Mouse (Mus musculus): ENCODE measurements around the gene Ap5m1.
"Not testable (repeated sequence)": the region's sequence is repeated elsewhere in the genome, so short reads cannot be mapped to it uniquely, and the experiment has no call there.

Gene Ap5m1

DNA sequence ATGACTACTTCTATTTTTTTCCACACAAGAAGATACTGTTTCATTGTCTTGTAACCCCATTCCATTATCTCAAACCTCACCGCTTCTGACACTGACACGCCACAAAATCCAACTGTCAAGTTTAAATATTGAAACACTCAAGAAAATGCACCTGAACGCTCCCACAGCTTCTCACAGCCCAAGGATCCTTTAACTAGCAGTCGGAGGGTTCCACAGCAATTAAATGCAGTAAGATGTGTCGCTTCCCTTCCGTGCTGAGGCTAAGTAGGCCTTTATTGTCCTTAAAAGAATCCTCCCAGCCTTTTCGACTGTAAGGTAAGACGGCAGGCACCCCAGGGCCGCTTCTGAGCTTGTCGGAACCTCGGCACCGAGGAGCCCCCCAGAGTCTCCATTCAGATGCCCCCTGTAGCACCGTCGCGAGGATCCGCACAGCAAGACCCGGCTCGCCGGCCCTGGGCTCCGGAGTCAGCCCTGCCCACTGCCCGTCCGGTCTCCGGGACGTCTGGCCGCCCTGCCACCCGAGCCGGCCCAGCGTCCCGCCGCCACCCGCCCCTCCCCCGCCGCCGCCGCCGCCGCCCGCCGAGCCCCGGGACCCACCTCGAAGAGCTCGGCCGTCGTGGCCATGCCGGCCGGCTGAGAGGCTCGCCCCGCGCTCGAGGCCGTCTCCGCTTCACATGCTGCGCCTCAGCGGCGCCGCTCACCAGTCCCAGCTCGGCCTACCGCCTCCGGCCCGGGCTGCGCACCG, at the start of gene Ap5m1:
Gene Ap5m1 (plus strand): TSS at position 569 of the 745 bp plus-strand sequence.
- peak; percentile 5 to 50 for DNase-seq (ENCODE audit: low spot score in 2 of 2)

DNA sequence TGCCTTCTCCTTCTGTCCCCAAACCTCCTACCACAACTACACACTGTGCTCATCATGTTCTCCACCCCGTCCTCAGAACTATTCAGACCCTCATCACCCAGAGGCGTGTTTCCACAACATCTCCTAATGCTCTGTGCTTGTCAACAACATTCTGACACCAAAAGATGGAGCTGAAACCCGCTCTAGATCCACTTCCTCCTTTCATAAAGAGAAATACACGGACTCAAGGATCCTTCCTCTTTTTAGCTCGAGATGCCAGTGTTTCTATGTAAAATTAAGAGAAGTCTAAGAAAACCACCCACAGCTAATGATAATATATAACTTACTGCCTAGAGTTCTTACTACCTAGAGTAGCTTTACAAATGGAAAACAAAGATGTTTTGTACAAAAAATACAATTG, 46.1 kb upstream of the Ap5m1 start:
- DNase-seq (ENCODE audit: low spot score in 2 of 2), result no peak

DNA sequence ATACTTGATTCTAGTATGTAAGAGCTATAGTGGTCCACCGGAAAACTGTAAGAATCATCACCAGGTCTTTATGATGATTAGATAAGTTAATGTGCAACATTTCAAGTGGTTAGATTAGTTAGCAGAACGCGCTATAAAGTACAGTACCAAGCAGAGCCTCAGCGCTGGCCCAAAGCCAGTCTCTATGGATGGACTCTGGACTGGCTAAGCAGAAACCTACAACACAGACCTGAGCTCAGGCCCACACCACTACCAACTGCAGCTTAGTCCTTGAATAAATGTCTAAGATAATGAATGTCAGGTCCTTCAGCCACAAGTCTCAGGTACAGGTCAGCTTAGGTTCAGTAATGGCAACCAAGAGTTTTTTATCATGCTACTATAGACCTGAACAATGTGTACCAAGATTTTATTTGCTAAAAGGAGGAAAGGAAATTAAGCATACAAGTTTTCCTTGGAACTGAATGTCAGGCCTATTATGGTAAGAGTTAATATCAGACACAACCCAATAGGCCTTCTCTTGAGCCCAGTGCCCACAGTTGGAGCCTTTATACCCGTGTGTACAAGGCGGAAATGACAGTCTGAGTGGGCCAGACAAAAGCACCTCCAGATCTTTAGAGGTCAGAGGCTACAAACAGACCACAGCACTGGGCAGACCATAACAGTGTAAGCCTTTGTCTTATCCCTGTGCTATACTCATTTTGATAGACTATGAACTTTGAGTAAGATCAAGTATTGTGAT, 38.7 kb upstream of the Ap5m1 start:
- DNase-seq (ENCODE audit: low spot score in 2 of 2), result no peak

DNA sequence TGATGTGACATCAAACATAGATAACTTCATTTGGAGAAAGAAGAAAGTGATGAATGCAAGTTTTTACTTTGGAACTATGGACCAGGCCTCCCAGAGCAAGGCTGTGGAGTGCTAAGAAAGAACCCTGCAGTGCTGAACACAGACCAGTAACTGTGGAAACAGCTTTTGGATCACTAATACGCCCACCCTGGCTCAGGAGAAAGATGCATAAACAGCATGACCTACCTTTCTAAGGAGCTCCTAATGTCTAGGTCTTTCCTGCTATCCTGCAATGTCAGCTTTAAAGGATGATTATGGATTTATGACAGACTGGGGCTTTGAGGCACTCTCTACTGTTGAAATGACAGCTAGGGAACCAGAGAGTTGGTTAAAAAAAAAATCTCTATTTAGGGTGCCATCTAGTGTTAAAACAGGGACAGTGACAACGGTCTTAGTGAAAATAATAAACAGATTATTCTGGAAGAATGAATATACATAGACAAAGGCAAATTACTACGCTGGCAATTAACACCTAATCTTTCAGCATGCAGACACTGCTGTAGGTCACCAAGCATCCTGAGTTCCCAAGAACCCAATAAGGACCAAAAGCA, 38.0 kb upstream of the Ap5m1 start:
- DNase-seq (ENCODE audit: low spot score in 2 of 2), result no peak

DNA sequence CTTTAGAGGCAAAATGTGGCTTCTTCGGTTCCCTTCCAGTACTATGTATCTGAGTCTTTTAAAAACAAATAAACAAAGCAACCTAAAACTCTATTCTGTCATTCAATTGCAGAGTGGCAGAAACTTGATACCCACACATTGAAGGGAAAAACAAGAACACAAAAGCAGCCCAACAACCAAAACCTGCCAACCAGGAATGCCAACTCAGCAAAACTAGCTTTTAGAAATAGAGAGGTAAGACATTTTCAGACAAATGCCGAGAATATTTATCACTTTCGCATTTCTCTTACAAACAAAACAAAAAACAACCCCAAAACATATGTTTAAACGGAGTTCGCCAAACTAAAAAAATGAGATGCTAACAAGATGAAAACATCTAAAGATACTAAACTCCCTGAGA, 36.9 kb upstream of the Ap5m1 start:
- DNase-seq (ENCODE audit: low spot score in 2 of 2), result no peak

DNA sequence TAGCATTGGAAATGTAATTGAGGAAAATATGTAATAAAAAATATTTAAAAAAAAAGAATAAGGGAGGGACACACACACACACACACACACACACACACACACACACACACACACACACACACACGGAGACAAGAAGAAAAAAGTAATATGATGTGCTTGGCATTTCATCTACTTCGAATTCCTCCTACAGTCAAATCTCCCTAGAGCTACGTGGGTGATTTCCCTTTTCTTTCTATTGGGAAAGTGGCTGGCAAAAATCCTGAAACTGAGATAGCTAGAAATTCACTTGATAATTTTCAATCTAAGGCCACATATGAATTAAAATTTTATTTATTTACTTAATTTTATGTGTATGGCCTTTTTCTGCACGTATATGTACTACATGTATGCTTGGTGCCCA, 20.3 kb upstream of the Ap5m1 start:
- DNase-seq (ENCODE audit: low spot score in 2 of 2), result no peak

DNA sequence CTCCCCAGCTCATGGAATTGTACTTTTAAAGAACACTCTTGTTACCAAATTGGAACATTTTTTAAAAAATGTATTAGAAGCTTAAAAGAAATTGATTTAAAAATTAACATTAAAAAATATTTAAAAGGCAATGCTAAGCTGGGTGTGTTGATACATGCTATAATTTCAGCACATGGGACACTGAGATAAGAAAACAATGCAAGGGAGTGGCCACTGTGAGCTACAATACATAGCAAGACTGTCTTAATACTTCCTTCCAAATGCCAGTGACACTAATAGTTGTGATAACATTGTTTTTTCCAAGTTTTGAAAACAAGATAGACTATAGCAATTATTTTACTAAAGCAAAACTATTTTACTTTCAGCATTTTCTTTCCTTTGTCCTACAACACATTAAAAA, 16.4 kb upstream of the Ap5m1 start:
- no peak for DNase-seq (ENCODE audit: low spot score in 2 of 2)

DNA sequence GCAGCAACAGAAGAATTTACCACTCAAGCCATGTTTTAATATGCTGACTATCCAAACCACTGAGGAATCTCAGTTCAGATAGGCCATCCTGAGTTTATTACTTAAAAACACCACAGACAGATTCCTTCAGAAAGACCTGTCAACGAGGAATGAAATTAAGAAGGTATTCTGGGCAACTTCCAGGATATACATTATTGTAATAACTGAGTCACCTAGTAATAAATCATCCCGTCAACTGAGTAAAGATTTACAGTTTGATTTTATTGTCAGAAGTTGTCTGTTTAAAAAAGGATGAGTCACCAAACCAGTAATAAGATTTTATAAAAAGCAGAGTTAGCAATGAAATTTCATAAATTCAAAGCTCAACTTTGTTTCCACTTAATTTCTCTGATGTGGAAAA, 2.1 kb upstream of the Ap5m1 start:
- DNase-seq (ENCODE audit: low spot score in 2 of 2), result no peak

DNA sequence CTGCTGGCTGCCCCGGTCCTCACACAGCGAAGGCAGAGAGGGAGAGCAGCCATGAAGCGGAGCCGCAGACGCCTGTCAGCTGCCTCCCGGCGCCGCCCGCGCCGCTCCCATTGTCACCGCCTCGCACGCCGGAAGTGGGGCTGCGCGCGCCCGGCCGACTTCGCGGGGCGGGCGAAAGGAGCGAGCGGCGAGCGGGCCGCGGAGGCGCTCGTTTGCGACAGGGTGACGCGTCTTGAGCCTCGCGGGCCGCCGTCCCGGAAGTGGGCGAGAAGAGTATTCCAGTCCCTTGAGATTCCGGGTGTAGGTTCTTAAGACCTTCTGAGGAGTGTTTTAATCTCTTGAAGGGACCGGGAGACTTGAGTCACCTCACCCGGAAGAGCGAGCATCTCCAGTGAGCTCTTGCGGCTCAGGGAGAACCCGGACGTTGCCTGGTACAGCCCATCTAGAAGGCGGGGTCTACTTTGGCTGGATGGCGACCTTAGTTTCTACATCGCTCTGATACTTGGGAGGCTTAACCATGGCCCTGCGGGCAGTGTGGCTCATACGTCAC, 452 bp downstream of the Ap5m1 start, which contains the start of gene Exoc5:
Gene Exoc5 (minus strand): TSS at position 380 of the 550 bp plus-strand sequence.
- peak; percentile 93 to 94 for DNase-seq (ENCODE audit: low spot score in 2 of 2)

DNA sequence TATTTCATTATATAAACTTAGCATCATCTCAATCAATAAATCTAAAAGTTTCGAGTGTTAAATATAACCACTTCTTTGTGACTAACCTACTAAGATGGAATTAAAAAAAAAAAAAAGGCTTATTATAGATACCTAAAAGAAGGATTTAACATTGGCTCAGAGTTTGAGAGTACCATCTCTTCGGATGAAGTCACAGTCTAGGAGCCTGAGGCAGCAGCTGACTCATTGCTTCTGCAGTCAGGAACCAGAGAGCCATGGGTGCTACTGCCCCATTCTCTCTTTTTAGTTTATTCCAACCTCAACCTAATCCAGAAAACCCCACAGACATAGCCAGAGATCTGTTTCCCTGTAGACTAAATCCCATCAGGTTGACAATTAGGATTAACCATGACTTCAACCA, 6.9 kb downstream of the Ap5m1 start:
- no peak for DNase-seq (ENCODE audit: low spot score in 2 of 2)

DNA sequence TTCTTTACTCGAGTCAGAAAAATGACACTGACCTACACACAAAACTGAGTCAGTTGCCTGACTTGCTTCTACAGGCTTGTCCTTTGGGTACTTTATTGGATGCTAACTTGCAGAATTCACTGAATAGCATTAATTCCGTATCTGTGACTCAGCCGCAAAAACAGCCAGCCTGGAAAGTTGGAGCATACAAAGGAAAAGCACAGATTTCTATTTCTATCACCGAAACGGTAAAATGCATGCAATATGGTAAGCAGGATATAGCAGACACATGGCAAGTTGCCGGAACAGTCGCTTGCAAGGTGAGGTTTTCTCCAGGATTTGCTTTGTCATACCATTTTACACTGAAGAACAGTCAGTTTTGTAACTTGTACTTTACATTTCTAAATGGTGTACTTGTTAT, 8.0 kb downstream of the Ap5m1 start:
- DNase-seq (ENCODE audit: low spot score in 2 of 2), result no peak

DNA sequence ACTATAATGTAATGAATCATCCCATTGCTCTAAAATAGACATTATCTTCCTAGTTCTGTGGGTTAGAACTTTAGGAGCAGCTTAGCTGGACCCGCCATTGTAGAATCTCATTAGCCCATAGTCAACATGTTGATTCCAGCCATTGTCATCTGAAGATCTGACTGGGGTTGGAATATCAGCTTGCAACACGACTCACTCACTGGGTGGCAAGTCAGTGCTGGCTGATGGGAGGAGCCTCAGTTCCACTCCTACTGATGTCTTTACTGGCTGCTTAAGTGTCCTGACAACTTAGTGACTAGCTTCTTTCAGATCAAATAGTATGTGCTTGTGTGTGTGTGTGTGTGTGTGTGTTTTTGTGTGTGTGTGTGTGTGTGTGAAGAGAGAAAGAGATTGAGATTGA, 8.5 kb downstream of the Ap5m1 start:
- DNase-seq (ENCODE audit: low spot score in 2 of 2), result no peak

DNA sequence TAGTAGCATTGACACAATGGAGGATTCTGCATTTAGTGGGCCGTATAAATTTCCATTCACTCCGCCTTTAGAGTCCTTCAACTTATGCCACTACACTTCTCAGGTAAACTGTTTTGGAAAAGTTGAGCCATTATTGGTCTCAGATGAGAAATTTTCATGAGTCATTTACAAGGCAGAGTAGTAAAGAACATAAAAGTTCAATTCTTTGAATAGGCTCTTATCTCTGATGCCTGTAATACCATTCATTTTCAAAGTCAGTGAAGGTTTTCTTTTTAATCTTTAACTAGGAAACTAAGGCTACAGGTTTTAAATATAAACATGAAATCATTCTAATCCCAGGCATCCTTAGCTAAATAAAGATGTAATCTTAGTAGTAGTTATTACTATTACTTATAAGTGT, 12.9 kb downstream of the Ap5m1 start:
- no peak for DNase-seq (ENCODE audit: low spot score in 2 of 2)

DNA sequence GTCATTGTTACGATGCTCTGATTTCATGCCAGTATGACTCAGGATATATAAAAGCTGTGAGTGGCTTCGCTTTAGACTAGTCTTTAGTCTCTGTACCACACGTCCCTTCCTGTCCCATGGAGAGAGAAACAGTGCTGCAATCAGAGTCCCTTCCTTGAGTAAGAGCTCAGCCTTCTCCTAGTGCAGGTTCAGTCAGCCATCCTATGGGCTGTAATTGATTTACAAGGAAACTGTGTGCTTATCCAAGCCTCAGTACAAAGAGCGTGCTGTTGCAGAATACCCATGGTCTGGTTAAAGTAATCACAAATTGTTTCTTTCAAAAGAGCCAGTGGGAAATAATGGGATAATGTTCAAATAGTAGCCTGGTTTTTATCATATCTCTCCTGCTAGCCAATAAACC, 20.6 kb downstream of the Ap5m1 start:
- no peak for DNase-seq (ENCODE audit: low spot score in 2 of 2)

DNA sequence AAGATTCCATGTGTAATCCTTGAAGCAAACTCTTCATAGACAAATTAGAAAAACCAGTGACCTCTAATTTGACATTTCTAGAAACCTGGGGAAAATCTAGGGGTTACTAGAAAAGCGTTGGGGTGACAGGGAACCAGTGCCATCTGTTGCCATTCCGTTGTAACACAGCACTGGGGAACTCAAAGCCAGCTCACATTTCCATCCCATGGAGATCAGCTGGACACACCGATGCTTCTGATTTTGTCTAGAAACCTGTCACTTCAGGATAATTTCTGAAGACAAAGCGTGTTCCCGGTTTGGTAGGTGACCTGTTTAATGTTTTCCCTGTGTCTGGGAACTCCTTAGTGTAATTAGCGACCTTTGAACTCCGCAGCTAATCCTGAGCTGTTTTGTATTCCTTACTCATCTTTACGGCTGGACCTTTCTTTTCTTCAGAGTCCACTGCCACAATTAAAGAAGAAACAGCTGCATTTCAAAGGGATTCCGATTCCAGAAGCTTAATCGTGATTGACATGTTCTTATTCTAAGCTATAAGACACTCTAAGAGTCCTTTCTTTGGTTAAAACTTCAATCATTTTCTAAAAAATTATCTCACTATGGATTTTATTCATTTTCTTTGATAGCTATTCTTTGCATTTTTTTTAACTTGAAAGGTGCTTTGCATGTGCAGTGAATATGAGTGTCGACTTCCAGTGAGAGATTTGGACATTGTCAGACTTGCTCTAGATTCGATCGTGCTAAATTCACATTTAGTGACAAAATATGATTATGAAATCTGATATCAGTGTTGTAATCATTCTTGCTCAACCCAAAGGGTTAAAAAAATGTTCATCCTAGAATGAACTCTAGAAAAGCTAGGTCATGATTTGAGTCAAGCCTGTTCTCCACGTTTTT, 22.5 kb downstream of the Ap5m1 start:
- no peak for DNase-seq (ENCODE audit: low spot score in 2 of 2)

DNA sequence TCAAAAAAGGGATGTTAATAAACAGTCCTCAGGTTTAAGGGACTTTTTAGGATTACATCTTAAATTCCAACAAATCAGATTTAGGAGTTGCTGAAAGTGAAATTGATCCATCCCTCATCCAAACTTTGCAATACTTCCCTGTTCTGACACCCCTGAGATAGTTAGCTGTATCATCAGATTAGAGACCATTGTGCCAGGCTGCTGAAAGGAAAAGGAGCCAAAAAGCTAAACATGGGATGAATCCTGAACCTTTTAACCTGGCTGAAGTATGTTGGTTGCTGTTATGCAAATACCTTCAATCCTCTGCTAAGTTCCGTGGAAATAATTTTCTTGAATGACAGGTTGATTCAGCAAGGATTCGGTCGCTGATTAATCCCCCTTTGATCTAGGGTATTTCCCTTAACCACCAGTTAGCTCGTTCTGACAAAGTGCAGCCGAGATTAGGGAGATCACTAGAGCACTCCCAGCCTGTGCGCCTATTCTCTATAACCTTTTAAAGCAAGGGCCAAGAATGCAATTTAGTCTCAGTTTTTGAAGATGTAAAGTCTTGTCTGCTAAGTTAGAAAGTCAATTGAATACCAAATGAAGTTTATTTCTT, 23.7 kb downstream of the Ap5m1 start:
- no peak for DNase-seq (ENCODE audit: low spot score in 2 of 2)

DNA sequence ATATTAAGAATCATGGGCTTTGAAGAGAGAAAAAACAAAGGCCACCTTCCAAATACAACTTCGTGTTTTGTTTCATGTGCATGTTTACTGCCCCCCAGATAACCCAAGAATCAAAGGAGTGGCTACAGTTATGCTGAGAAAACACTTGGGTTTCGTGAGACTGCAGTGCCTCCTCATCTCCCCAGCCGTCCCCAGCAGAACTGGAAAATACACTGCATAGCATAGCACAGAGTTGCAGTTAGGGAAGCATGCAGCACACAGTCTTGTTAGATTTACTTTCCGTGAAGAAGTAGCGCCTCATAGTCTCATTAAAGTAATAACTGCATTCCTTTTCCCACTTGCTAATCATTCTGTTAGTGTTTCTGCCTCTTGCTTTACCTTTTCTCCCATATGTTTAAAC, 24.2 kb downstream of the Ap5m1 start:
- DNase-seq (ENCODE audit: low spot score in 2 of 2), result no peak

DNA sequence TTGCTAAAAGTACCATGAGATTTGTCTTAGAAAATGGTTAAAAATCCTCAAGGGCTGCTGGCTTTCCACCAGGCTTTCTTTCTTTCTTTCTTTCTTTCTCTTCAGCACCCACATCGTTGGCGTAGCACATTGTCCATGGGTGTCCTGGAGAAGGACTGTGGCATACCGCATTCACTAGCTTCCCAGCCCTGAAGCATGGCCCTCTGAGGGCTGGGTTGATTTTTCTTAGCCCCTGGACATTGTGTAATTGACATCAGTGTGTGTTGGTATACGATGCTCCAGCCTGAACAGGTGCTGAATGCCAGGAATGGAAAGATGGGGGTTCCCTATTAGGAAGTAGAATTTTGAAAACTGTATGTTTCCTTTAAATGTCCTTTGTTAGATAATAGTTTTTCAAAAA, 25.4 kb downstream of the Ap5m1 start:
- no peak for DNase-seq (ENCODE audit: low spot score in 2 of 2)

DNA sequence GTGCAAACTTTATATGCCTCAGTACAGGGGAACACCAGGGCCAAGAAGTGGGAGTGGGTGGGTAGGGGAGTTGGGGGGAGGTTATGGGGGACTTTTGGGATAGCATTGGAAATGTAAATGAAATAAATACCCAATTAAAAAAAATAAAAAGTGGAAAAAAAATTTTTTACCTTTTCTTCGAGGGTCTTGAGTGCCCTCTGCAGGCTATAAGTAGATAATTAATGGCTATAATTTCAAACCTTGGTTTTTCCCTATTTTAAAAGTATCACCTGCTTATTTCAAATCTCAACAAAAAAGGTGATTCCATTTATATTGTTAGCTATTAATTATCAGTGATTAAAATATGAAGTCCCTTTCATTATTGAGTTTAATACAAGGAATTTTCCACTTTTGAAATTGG, 25.9 kb downstream of the Ap5m1 start:
- DNase-seq (ENCODE audit: low spot score in 2 of 2), result not testable (repeated sequence)

DNA sequence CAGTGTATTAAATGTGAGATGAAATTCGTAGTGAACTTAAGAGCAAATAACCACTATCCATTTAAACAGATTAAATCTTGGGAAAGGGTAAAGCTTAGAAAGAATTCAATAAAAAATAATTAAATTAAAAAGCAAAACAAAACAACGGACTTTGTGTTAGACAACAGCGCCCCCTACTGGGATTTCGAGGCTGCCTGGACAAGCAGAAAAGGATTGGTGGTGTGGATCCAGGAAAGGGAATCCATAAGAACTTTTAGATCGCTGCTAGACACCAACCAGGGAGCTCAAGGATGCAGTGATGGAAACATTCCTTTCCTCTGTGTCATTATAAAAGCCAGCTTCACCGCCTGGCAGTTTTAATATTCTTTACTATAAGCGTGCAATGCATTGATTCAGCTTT, 52.5 kb downstream of the Ap5m1 start:
- peak; percentile 27 to 45 for DNase-seq (ENCODE audit: low spot score in 2 of 2)

DNA sequence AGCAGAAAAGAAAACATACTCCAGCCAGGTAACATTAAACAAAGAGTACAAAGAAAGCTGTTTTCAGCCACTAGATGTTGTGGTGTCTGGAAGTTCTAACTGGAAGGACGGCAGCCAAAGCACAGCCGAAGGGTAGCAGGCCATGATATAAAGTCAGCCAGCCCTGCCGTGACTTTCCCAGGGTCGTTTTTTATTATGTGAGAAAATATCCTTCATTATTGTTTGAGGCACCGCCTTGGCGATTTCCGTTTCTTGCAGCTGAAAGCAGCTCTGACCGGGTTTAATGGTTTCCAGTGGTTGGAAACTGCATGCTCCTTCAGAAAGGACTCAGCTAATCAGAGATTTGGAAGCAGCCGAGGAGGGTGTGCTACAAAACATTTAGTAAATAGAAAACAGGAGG, 55.8 kb downstream of the Ap5m1 start:
- DNase-seq (ENCODE audit: low spot score in 2 of 2), result no peak
